Mouse (Mus musculus) urinary bladder, postnatal 36 days (tissue): ENCODE measurements around the gene Zfp568.

Experiments used
- DNase-seq, 2 experiments: peaks; one replicate each; pipeline ENCODE4 v3.0.0; 2022; ENCODE audit warnings: low spot score in 2 of 2, mixed read lengths in 1 of 2

The Zfp568 gene

DNA sequence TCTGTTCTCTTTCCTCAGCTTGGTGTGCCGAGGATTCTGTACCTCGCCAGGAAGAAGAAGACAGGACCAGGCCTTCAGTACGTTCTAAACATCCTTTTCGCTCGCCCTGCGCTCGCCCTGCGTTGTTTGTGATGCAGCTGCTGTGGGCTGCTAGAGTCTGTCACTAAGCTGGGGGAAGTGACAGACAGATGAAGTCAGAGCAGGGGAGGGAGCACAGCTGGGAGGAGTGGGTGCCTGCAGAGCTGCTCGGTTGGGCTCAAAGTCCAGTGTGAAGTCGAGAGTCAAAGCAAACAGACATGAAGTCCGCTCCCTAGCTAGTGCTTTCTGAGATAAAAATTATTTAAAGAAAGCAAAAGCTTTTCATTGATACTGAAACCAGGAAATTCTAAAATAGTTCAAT is 5.3 kb downstream of the Zfp568 start:
- no peak for DNase-seq

DNA sequence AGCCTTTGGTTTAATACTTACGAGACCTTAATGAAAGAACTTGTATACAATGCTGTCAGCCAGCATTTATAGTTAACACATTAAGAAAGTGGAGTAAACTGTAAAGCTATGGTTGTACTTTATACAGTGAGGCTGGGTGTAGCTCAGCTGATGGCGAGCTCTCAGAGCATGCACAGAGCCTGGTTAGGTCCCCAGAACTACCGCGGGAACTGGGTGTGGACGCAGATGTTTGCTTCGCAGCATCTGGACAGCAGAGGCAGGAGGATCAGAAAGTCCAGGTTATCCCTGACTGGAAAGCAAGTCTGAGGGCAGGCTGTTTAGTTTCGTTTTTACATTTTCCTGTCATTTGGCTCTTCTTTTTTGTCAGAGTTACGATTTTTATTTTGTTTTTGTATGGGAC is 8.9 kb downstream of the Zfp568 start:
- DNase-seq, result no peak

DNA sequence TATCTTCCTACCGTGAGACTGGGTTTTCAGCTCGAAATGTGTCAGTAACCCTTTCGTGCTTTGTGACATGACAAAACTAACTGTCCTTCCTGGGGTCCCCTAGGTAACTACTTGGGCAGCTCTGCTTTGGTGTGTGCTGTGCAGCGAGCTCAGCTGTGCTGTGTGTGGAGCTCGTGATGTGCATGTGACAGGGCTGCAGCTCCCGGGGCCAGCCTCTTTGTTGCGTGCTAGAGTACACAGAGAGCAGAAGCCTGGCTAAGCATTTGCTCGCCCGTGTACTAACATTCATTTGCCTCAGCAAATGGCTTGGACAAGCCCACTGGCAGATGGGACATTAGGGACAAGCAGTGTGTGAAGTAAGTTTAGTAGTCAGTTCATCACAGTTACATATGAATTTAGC is 9.6 kb downstream of the Zfp568 start:
- DNase-seq, result no peak

DNA sequence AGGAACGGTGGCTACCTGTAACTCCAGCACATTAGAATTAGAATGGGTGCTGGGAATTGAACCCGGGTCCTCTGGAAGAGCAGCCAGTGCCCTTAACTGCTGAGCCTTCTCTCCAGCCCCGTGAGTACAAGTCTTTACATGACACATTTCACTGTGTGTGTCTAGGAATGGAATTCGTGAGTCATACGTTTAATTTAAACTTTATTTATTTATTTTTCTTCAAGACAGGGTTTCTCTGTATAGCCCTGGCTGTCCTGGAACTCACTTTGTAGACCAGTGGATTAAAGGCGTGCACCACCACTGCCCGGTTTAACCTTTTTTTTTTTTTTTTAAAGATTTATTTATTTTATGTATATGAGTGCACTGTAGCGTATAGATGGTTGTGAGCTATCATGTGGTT is 11.4 kb downstream of the Zfp568 start:
- DNase-seq, result no peak

DNA sequence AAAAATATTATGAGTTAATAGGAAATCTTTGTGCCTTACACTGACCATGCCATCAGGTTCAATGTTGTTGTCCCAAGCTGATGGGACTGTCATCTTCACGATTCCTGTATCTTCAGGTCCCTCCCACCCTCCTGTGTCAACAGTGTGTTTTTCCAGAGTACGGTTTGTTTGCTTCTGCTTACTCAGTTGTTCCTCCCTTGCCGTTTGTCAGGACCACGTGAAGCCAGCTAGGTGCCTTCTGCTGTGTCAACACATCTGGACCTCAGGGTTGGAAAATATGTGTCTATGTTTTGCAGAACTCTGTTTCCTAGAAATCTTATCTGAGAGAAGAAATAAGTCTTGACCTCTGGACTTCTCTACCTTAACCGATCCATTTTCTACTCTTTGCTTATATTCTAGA is 16.8 kb downstream of the Zfp568 start:
- no peak for DNase-seq

DNA sequence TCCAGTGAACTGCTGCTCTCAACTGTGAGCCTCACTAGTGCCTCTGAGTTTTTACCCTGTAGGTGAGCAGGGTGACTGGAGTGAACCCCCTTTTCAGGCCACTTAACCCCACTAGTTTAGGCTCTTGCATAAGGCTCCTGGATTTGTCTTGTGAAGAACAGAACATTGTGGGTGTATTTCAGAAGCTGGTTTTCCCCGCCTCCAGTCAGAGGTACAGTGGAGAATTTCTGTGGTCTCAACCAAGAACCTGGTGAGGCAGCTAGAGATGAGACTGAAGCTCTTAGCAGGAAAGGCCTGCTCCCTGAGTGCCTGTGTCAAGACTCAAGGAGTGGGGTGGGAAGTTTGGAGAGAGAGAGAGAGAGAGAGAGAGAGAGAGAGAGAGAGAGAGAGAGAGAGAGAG is 23.8 kb downstream of the Zfp568 start:
- no peak for DNase-seq

DNA sequence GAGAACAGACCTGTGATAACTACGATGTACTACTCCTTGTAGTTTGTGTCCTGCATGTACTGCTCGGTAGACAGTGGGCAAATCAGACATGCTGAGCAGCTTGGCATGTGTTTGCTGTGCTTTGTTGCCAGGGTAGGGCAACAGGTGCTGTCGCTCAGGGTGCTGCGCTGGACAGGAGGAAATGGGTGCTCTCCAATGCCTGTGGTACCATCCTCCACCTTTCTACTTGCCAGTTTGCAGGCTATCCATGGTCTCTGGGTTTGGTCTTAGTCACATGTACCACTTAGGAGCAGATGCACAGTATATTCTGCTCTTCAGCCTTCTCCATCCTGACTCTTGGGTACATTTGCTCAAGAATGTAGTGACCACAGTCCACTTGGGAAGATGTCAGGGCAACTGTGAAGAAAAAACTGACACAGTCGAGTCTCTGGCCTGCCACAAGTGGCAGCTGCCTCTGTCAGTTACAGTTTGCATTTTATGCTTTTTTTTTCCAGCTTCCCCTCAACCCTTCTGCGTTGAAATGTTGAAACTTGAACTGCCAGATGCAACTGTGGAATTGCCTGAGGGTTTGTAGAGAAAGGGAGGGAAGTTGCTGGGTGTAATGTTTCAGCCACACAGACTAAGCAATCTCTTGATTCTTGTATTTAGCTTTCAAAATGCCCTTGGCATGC is 24.4 kb downstream of the Zfp568 start:
- DNase-seq, result no peak

DNA sequence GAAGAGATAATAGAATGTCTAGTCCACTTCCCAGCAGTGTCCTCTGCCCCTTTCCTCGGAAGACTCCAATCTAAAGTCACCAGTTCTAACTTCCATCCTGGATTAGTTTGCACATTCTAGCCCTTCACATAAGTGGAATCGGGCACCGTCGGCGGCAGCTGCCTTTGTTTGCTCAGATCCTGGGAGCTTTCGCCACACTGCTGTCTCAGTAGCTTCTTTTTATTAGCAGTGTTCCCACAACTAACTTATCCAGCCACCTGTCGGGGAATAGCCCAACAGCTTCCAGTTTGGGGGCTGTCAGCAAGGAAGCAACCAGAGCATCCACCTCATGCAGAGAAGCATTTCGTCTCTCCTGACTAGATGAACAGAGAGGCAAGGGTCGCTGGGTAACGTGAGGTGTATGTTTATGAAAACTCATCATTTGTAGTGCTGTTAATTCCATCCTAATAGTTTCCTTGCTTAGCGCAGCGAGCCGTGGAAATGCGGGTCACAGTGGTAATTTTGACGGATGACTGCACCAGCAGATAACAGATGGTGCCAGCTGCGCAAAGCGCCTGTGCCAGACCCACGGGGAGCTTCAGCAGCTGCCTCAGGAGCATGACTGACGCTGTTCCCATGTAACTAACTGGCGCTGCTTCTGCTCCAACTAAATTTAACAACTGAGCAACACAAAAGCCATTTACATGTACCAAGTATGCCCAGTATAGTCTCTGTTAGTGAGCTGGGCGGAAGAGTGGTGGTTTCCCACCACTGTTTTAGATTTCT is 25.7 kb downstream of the Zfp568 start:
- no peak for DNase-seq

DNA sequence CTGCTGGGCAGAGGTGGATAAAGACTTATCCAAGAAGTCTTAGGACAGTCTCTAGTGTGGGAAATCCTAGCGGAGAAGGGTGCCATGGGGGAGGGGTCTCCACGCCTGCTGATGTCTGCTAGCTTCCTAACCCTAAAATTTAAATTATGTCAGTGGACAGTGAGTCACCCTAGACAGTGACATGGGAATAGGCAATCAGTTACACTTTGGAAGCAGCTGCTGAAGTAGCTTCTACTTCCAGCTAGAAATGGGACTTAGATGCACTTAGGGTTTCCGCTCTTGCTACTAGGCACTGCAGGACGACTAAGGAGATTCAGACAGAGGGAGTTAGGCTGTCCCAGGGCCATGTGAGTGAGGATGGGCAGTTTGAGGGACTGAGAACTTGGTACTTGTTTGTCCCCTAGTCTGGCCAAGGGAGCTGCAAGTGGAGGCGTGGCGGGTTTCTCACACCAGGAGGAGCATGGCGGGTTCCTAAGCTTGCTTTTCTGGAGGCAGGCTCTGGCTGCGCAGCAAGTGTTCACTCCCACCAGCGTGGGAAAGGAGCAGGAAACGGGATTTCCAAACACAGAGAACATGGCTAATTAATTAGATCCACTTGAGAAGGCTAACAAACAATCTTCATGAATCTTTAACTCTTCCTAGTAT is 26.9 kb downstream of the Zfp568 start:
- DNase-seq, result no peak

DNA sequence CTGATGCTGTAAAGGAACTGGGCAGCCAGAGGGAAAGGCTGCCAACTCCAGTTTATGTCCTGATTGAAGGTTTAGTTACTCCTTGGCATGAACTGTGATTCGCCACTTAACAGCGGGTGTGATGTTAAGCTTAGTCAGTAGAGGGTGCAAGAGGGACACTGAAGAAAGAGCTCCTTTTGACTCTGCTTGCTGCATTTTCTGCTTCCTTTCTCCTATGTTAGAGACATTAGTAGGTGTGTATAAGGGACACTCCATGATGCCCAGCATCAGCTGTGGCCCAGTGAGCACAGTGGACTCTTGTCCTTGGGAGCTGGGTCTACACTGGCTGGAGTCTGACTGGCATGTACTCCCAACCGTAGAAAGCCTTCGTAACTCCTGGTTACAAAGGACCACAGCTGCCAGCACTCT is 29.2 kb downstream of the Zfp568 start:
- DNase-seq, result peak in 1 of 2 experiments; percentile 25

DNA sequence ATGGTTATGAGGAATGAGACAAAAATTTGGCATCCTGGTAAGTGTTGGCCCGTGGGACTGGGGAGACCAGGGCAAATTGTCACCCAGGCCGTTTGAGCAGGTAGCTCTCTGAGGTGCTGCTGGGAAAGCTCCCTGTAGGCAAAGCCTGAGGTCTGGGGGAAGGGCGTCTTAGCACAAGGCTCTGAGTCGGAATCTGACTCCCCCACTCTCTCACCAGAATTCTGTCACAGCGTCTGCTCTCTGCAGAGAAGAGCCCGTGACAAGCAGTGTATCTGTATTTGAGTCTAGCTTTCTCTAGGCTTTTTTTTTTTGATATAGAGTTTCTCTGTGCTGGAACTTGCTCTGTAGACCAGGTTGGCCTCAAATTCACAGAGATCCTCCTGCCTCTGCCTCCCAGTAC is 33.5 kb downstream of the Zfp568 start:
- DNase-seq, result no peak

DNA sequence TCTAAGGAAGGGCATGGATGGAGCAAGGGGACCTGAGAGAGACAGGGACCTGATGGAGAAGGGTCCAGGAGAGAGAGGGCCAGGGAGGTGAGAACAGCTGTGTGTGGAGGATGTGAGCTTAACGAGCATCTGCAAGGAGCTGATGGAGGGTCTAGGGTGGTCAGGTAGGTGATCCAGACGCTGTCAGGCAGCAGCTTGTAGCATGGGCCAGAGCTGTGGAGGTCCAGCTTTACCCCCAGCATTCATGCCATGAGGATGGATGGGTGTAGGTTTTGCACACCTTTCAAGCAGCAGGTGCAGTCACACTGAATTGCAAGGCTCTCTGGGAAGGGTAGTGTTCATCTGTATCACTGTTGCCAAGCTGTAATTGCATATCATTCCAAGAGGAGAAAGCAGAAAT is 35.8 kb downstream of the Zfp568 start:
- no peak for DNase-seq

DNA sequence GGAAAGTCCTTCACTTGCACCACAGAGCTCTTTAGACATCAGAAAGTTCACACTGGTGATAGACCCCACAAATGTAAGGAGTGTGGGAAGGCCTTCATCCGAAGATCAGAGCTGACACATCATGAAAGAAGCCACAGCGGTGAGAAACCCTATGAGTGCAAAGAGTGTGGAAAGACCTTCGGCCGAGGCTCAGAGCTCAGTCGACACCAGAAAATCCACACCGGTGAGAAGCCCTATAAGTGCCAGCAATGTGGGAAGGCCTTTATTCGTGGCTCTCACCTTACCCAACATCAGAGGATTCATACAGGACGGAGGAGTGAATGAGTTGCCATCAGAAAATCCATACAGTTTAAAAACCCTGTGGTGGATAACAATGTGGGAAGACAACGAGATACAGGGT is 39.6 kb downstream of the Zfp568 start:
- DNase-seq, result no peak

DNA sequence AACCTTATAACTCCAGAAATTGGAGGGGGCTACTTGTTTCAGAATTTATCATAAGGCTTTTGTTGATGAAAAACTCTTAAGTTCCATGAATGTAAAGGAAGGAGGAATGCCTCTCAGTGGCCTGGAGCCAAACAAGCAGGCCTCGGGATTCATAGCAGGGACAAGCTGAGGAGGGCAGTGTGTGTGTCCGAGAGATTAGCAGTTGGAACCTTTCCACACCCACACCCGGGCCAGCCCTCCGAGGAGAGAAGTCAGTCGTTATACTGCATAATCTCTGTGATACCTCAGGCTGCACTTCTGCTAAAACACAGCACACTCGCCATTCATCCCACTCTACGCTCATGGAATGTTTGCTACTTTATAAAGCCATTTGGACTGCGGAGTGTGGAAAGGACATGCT is 40.0 kb downstream of the Zfp568 start:
- DNase-seq, result no peak

DNA sequence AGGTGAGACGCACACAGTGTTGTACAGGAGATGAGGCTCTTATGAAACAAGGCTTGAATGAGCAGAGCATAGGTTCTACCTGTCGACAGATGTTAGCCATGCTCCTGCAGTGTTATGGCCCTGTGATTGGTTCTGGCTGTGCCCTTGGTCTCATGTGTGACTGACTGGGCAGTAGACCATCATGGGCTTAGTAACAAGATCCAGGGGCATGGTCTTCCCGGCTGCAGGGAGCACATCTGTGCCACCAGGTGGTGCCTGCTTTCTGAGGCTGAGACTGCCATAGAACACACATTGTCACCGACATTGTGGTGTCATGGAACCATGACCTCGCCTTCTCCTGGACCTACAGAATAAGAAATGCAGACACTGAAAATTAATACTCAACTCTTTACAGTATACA is 41.6 kb downstream of the Zfp568 start:
- no peak for DNase-seq

DNA sequence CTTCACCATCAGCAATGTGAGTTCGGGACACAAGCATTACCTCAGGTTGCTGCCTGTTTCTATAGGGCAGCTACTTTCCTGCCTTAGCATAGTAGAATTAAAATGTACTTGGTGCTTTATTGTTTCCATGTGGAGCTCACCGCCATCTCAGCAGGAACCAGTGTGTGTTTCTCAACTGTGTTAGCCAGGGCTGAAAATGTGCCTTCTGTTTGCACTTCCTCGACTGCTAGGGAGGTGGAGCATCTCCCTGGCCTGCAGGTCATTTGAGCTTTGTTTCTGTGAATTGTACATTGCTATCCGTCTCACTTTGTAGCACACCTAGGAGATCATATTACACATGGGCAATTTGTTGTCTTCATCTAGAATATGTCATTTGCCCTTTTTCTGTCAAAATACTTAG is 43.6 kb downstream of the Zfp568 start:
- no peak for DNase-seq

DNA sequence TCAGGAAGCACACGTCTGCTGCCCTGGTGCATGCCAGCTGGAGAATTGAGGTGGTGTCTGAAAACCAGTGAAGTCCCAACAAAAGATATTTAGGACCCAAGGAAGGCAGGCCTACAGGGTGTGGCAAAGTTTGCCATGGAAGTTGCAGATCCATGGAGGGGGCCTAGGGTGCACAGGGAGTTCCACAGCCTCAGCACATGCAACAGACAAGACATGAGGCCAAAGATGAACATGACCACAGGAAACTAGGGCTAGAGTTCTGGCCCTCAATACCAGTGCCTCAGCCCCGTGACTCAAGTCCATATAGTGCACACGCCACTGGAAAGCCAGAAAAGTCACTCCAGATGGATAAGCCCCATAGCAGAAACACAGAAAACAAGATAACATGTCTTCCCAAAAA is 44.8 kb downstream of the Zfp568 start:
- DNase-seq, result no peak

DNA sequence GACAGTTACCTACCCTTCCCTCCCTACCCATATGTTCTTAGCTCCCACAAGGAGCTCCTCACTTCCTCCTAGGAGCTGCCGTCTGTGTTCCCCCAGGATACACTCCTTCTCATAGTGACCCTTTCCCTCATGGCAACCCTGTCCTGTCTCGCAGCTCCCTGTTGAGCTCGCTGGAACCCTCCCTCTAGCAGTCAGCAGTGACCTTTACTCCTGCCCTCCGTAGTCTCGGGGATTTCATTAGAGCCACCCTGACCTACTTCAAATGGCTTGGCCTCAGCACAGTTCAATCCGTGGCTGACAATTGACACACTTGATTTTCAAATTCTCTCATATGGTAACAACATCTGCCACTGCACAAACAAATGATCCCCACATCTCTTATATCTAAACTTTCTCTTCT is 46.9 kb downstream of the Zfp568 start:
- no peak for DNase-seq

DNA sequence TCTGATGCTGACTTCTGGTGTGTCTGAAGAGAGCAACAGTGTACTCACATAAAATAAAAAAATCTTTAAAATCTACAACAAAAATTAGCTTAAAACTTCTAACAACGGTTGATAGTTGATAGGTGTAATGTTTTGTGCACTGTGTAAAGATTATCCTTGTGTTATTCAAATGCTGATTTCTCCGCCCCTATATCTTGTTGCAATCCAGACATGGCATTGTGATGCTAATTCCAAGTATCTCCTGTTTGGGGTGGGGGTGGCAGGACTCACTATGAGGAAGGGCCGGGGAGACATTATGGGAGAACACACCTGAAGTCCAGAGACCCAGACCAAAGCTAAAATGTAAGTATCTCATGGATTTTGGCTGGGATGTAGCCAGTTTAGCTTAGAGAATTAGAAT is 47.6 kb downstream of the Zfp568 start:
- DNase-seq, result no peak

DNA sequence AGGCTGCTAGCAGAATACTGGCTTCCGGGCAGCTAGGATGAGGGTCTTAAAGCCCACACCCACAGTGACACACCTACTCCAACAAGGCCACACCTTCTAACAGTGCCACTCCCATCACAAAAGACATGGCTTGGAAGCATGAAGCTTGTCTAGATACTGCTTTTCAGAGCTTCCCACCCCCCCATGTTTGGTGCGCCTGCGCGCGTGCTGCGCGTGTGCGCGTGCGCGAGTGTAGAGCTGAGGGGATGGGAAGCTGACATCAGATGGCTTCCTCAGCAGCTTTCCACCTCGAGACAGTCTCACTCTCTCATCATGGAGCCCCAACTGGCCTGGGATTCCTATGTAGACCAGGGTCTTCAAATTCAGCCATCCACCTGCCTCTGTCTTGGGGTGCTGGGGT is 50.6 kb downstream of the Zfp568 start:
- DNase-seq, result no peak

DNA sequence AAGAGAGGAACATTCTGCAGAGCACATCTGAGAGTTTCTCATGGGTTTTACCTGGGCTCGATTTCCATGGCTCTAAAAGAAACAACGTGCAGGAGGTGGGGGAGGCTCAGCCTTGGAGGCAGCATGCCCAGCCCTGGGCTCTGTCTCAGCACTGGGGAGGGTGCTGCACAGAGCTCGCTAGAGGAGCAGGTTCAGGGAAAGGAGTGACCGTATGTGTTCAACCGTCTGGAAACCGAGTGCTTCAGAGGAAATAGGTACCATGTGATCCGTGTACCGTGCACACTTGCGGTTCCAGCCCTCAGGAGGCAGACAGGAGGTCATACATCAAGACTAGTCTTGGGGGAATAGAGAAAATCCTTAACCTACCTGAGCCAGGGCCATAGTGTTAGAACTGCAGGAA is 60.6 kb downstream of the Zfp568 start:
- no peak for DNase-seq

DNA sequence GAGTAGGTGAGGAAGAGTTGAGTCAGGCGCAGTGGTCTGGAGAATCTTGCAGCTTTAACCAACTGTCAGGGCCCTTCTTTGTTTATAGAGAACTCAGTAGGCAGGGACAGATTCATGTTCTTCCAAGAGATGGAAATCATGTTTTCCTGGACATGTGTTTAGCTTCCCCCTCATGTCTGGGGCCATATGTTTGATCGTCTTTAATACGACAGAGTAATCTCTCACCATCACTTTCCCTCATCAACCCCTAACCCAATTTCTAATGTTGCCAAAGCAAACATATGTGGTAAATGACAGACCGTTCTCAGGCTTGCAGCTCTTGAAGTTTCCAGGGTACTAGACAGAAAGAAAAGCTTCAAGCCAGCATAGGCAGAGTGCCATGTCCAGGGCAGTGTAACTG is 64.4 kb downstream of the Zfp568 start:
- no peak for DNase-seq

DNA sequence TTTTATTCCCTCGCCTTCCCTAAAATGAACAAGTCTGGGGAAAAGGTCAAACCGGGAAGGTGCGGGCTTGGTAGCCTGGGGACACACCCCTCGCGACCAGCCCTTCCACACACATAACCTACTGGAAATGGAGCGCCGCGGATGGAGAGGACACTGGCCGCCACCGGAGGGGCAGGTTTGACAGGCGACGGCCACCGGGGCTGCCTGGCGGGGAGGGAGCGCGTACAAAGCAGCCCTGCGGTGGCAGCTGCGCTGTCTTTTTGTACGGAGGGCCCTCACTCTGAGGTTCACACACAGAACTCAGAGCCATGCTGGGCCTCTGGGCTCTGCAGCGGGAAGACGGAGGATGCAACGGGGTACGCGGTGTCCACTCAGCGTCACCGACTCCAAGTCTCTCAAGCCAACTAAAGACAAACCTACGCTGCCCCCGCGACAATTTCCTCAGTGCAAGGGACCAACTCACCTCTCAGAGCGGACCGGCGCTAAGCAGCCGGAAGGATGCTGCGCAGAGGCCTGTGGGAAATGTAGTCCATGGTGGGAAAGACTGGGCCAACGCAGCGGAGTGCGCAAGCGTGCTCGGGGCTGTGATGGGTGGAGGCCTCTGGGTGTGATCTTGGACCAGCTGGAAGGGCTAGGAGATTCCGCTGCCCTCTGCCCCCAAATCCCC is 67.3 kb downstream of the Zfp568 start, which contains the start of gene Zfp14:
Gene Zfp14 (minus strand): TSS at position 499 of the 667 bp plus-strand sequence.
- peak; percentile 80 to 90 for DNase-seq
